Mouse (Mus musculus) granulocyte monocyte progenitor cell, adult 5-6 weeks (primary cell): Measurements from ENCODE around the gene Sin3b. TPM values are rescaled to one million over a fixed set of nuclear protein-coding genes. Genes with fewer than 3 reads are reported as not detected.

Experiments
- ATAC-seq: replicated peaks from 2 replicates; pipeline ENCODE4 v1.8.0; 2016; ENCODE audit warnings: mild to moderate bottlenecking, moderate TSS enrichment, inconsistent platforms; ENCODE audit not compliant: poor library complexity, severe bottlenecking
- total RNA-seq, 2 experiments: library from RNA; stranded (forward) in 1 of 2; stranded (reverse) in 1 of 2; fragments of 200-712, 200-1000 nt in 1 of 2; fragments of >200 nt in 1 of 2; fragmentation: Nextera tagmentation in 1 of 2; gene quantifications; 2 replicates each; pipeline ENCODE4 v1.2.3; 2014 to 2017

Gene Sin3b
- total RNA-seq, 2 experiments from 2014 or later, result 85.0 to 96.1 TPM

DNA sequence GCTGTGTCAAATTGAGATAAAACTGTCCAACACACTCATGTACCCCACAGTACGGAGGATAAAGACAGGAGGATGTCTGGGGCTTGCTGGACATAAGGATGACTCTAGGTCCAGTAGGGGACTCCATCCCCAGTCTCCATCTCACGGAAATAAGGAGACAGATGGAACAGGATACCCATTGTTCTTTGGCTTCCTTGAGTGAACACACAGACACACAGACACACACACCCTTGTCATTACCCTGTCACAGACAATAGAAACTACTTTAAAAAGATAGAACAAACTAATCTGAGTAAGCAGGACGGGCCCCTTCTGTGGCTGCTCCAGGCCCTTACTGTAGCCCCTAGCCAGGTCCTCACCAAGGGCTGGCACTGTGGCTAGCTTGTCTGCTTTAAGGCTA is 29.2 kb downstream of the Sin3b start:
- no peak for ATAC-seq

DNA sequence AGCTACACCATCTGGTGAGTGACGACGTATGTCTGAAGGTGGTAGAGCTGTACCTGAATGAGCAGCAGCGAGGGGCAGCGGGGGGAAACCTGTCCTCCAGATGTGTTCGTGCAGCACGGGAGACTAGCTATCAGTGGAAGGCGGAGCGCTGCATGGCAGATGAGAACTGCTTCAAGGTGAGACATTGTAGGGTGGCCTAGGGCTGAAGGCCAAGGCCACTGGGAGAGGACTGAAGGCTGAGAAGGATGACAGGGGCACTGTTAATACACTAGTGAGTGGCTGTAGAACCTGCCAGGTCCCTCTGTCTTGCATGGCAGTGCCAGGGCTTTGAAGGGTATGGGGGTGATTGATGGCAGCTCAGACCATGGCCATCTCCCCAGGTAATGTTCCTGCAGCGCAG is 30.1 kb downstream of the Sin3b start:
- ATAC-seq, result no peak

DNA sequence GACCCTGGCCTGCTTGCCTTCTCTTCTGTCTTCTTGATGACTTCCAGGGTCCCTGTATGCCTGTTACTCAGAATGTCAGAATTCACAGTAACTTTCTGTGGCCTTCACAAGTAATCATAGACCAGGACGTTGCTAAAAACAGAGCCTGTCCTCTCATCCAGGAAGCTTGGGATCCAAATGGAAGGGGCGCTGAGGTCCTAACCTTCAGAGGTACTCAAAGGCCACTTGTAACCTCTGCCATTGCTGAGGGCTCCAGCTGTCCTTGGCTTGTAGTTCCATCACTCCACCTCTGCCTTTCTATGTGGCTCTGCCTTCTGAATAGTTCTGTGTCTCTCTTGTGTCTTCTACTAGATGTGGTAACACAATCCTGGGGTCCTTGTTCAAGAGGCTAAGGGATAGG is 30.7 kb downstream of the Sin3b start:
- no peak for ATAC-seq

DNA sequence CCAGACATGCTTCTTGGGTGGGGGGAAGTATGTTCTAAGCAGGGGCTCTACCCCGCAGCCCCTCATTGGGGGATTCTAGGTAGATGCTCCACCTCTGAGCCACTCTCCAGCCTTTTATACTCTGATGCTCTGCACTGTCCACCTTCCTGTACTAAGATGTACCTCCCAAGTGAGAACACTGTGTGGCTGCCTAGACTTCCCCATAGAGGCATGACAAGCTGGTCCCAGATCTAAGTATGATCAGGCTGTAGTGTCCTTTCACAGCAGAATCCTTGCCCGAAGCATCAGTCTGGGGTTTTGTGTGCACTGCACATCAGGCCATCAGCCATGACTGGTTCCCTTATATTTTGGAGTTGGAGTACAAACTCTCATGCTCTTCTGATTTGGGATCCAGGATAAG is 32.9 kb downstream of the Sin3b start:
- no peak for ATAC-seq

DNA sequence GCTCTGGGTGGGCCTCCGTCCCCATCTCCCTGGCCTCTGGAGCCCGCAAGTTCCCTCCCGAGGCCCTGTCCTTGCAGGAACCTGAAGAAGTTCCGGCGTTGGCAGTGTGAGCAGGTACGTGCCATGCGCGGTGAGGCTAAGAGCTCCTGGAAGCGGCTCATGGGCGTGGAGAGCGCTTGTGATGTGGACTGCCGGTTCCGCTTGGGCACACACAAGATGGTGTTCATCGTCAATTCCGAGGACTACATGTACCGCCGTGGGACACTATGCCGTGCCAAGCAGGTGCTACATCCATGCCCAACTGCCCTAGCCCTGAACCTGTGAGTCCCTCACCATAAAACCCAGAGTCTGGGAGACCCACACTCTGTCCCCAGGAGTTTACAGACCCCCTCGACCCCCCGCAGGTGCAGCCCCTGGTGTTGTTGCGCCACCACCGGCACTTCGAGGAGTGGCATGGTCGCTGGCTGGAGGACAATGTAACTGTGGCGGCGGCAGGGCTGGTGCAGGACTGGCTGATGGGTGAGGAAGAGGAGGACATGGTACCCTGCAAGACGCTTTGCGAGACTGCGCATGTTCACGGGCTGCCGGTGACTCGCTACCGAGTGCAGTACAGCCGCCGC is 33.8 kb downstream of the Sin3b start:
- no peak for ATAC-seq

DNA sequence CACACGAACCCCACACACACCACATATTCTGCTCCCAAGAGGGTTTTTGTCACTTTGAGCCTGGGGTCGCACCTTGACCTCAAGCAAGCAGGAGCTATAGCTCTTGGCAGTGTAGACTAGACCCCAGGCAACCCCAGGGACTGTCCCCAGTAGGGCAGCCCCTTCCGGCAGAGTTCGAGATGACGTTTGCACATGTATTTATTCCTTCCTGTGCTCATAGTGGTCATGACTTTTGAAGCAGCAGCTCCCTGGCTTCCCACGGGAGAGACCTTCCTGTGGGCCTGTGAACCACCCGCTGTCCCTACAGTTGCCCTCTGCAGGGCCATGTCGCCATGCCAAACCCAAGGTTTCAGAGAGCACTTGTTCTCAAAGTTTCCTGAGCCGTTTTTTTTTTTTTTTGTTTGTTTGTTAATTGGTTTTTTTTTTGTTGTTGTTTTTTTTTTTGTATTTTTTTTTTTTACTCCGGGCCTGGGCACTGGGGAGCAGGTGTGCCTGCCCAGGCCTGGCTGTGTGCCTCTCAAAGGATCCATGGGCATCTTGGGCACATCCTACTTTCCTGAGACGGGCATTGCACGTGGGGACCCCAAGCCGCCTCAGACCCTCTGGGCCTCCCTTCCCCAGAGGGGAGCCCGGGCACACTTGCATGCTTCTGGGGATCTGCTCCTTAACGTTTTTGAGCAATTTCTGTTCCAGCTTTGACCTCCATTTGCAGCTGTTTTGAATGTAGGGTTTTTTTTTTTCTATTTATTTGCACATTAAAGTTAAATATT is 34.5 kb downstream of the Sin3b start:
- no peak for ATAC-seq

DNA sequence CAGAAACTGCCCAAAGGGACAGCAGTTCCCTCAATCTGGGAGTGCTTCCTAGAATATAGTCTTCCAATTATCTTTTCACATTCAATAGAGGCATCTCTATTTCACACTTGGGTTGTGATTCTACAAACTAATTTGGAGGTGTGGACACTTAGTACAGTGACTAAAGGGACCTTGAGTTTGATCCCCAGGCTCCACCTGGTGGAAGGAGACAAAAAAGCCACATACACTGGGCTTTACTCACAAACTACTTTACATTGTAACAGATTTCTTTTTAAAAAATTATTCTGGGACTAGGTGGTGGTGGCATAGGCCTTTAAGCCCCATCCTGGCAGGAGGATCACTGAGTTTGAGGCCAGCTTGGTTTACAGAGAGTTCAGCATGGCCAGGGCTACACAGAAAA is 35.2 kb downstream of the Sin3b start:
- no peak for ATAC-seq

DNA sequence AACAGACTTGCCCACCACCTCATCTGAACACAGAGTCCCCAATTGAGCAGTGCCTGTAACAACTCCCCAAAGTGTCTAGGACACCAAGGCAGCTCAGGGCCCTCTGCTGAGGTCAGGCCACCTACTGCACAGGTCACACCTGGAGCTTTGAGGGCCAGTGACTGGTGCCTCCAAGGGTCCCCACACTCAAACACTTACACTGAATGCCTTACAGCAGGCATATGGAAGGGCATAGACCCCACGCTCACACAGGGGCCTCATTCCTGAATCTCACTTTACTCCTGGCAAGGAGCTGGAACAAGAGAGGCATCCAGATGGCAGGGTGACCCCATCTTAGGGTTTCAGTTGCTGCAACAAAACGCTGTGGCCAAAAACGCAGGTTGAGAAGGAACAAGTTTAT is 37.1 kb downstream of the Sin3b start:
- no peak for ATAC-seq

DNA sequence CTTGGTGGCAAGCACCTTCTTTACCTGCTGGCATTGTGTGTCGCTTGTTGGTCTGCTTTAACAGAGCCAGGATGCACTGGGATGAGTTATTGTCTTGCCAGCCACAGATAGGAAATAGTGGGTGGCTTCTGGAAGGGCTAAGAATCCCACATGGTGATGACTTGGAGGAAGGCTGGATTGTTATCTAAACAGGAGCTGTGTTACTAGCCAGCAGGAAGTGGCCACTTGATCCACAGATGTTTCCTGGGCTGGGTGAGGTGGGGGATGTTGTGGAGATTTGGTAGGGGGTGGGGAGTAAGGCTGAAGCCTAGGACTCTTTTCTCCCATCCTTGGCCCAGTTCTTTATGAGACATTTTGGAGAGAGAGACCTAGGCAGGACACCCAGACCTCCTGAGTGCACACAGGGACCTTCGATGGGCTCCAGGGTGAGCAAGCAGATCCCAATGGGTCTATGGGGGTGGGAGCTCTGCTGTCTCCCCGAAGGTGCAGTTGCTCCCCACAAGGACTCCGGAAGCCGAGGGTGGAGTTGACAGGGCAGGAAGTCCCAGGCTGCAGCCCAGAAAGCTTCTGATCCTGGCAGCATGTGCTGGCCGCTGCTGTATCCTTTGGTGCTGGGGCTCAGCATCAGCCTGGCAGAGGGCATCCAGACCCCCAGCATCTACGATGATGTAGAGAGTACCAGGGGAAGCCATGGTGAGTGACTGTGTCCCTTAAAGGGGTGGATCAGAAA is 38.4 kb downstream of the Sin3b start, which contains the start of gene F2rl3:
Gene F2rl3, plus strand, starts transcription at position 559 of the 730 bp plus-strand sequence.
- ATAC-seq, result peak; percentile 57

DNA sequence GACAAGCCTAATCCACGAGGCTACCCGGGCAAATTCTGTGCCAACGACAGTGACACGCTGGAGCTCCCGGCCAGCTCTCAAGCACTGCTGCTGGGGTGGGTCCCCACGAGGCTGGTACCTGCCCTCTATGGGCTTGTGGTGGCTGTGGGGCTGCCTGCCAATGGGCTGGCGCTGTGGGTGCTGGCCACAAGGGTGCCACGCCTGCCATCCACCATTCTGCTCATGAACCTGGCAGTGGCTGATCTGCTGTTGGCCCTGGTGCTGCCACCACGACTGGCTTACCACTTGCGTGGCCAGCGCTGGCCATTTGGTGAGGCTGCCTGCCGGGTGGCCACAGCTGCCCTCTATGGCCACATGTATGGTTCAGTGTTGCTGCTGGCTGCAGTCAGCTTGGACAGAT is 39.2 kb downstream of the Sin3b start:
- peak; percentile 59 for ATAC-seq

DNA sequence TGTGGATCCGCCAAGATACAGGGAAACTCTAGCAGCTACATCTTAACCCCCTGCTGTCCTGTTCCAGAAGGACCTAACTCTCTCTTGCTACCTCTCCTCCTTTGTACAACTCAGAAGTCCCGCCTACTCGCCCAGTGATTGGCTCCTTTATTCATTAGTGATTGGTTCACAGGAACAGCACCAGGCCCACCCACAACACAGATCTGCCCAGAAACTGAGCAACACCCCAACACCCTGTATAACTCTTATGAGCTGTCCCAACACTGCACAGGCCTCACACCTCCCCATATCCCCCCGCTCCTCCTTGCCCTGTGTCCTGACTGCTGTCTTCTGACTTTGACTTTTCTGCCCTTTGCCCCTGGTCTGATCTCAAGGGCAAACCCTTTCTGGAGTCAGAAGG is 42.6 kb downstream of the Sin3b start:
- ATAC-seq, result no peak

DNA sequence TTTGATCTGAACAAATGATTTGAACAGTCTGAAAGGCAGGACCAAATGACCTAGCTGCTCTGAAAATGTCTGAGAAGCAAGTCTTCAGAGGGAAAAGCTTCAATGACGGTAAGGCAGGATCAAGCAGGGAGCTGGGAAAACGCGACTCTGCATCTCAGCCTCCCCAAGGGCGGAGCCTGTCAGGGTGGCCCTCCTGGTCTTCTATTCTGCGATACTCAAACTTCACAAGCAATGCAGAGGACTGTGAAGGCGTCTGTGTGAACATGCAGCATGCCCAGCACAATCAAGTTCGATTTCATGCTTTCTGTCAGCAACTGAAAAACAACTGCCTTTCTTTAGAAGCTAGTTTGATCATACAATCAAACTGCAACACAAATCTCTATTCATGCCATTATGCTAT is 43.7 kb downstream of the Sin3b start:
- ATAC-seq, result no peak

DNA sequence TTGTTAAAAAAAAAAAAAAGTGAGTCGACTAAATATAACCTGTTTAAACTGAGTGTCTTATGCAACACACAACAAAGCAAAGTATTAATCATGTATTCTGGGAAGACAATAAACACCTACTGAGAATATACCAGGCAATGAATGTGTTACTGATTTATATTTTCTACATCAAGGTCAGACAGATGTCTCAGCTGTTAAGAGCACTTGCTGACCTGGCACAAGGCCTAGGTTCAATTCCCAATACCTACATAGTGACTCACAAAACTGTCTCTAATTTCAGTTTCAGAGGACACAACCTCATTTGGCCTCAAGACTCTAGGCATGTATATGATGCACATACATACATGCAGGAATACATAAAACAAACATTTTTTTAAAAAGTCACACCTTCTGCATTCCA is 54.7 kb downstream of the Sin3b start:
- ATAC-seq, result no peak

DNA sequence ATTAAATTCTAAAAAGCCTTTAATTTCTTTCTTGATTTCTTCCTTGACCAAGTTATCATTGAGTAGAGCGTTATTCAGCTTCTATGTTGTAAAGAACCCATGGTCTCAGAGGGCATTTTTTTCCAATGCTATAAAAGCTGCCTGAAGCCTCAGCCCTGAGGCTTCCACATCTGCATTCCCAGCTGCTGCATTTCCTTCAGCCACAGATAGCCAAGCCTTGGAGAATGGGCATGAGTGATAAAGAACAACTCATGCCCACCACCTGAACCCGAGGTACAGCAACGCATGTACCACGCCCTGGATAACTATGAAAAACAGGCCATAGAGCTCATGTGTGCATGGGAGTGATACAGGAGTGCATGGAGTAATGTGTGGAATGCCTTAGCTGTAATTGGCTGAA is 57.6 kb downstream of the Sin3b start:
- no peak for ATAC-seq

DNA sequence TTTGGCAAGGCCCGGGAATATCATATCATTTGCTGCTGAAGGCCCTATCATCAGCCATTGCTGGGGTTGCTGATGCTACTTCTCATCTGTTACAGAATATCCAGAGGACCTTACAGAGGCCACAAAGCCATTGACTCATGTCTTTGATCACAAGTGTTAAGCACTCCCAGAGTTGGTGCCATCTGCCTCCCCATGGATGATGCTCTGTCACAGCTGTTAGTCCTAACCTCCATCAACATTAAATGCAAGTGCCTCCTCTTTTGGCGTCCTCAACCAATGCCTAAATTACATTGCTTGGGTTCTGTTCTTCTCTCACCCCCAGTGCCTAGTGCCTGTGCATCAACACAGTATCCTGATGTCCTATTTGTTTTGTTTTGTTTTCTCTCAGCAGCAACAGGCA is 78.5 kb downstream of the Sin3b start:
- no peak for ATAC-seq

Other genes starting within 250 kb of the Sin3b start
- gene Cherp, start 248.1 kb upstream of the Sin3b start, total RNA-seq (2014; fragmentation: Nextera tagmentation), result 88.2 and 110 TPM in 2 replicates
- gene Cherp, start 248.1 kb upstream of the Sin3b start, total RNA-seq (2017), result 13.3 and 27.7 TPM in 2 replicates
- gene Slc35e1, start 230.7 kb upstream of the Sin3b start, total RNA-seq (2014; fragmentation: Nextera tagmentation), result 38.6 and 52.6 TPM in 2 replicates
- gene Slc35e1, start 230.7 kb upstream of the Sin3b start, total RNA-seq (2017), result 31.0 and 31.1 TPM in 2 replicates
- 10.9 and 16.1 TPM in 2 replicates for gene Med26, start 175.0 kb upstream of the Sin3b start, total RNA-seq (2014; fragmentation: Nextera tagmentation)
- 6.2 and 6.9 TPM in 2 replicates for gene Med26, start 175.0 kb upstream of the Sin3b start, total RNA-seq (2017)
- 34.6 and 41.1 TPM in 2 replicates for gene Smim7, start 152.2 kb upstream of the Sin3b start, total RNA-seq (2014; fragmentation: Nextera tagmentation)
- 30.0 and 46.5 TPM in 2 replicates for gene Smim7, start 152.2 kb upstream of the Sin3b start, total RNA-seq (2017)
- gene Tmem38a, start 151.2 kb upstream of the Sin3b start, total RNA-seq (2014; fragmentation: Nextera tagmentation), result 1.7 and 2.0 TPM in 2 replicates
- gene Tmem38a, start 151.2 kb upstream of the Sin3b start, total RNA-seq (2017), result 0.09 and 0.21 TPM in 2 replicates
- 7.5 and 8.4 TPM in 2 replicates for gene Nwd1, start 76.6 kb upstream of the Sin3b start, total RNA-seq (2014; fragmentation: Nextera tagmentation)
- gene Nwd1, start 76.6 kb upstream of the Sin3b start, total RNA-seq (2017), result 3.8 and 4.7 TPM in 2 replicates
- gene F2rl3, start 38.6 kb downstream of the Sin3b start, total RNA-seq (2014; fragmentation: Nextera tagmentation), result 2.6 and 3.4 TPM in 2 replicates
- gene F2rl3, start 38.6 kb downstream of the Sin3b start, total RNA-seq (2017), result 2.9 and 3.1 TPM in 2 replicates